Mouse (Mus musculus) mature B cell (primary cell): ENCODE data around the gene Mvb12a.
"Not testable (repeated sequence)": the region's sequence is repeated elsewhere in the genome, so short reads cannot be mapped to it uniquely, and the experiment has no call there.

Experiments used
- in situ Hi-C: fragments of 300-500 bp; cut with MboI; formaldehyde crosslinking; loops from 2 replicates; pipeline ENCODE4 v1.14.3; 2019

Mvb12a gene

GRCm38 (mm10) chr8:71542632-71543343 is at the start of gene Mvb12a:
Gene Mvb12a, plus strand, starts transcription at chr8:71542922.
- in situ Hi-C loops: no loop called here

DNA sequence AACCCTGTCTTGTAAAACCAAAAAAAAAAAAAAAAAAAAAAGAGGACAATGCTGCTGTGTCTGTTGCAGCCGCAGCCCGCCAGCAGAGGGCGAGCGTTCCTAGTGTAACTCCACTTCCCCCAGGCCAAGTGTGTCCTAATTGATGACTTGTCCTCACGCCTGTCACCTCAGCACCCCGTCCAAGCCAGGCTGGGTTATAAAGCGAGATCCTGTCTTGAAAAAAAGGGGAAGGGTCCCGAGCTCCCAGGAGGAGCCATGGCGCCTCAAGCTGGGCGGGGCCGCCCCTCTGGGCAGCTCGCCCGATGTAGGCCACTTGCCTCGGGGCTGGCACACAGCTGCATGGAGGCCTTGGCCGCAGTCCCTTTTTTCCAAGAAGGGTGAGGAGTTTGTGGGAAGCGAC is 47.7 kb upstream of the Mvb12a start:
- in situ Hi-C loops: no loop called here

DNA sequence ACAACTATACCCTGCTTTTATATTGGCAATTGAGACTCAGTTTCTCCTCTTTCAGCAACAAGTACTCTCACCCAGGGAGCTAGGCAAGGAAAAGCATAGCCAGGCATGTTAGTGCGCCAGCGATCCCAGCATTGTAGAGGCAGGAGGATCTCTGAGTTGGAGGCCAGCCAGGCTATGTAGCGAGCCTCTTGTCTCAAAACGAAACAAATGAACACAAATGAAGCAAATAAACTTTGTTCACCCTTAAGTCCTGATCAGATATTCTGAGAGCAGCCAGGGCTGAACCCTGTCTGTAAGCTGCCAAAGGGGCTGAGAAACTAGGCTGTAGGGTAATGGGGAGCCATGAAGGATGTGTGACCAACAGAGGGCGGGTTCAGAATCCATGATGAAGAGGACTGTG is 46.9 kb upstream of the Mvb12a start:
- in situ Hi-C loops: no loop called here

GRCm38 (mm10) chr8:71496481-71496880 is 46.2 kb upstream of the Mvb12a start:
- in situ Hi-C loops: no loop called here

GRCm38 (mm10) chr8:71497077-71497645 is 45.6 kb upstream of the Mvb12a start:
- in situ Hi-C loops: no loop called here

DNA sequence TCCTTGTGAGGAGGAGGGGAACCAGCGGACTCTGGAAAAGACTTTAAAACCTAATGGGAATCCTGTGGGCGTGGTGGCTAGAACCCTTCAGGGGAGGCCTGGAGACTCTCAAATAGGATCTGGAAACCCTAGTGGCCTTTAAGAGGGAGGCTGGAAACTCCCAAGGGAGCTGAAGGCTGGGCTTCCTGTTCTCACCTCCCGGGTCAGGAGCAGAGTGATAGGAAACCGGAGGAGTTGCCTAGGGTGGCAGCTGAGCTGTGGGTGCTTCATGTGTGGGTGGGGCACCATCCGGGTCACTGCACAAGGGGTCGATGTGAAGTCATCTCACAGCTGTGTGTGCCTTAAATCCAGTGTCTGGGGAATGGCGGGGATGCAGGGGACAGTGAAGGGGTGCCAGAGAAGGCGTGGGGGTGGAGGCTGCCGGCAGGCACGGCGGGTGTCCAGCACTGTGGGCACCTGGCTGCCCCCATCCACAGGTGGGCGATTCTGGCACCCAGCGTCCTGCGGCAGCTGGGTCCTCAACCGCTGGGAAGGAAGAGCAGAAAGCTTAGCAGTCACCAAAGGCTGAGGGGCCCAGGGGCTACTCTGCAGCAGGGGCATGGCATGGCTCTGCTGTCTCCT is 44.7 kb upstream of the Mvb12a start:
- in situ Hi-C loops: no loop called here

GRCm38 (mm10) chr8:71498816-71499690 is 43.7 kb upstream of the Mvb12a start:
- in situ Hi-C loops: no loop called here

- in situ Hi-C loops: no loop called here
Observed at GRCm38 (mm10) chr8:71504349-71504748, 38.4 kb upstream of the Mvb12a start.

DNA sequence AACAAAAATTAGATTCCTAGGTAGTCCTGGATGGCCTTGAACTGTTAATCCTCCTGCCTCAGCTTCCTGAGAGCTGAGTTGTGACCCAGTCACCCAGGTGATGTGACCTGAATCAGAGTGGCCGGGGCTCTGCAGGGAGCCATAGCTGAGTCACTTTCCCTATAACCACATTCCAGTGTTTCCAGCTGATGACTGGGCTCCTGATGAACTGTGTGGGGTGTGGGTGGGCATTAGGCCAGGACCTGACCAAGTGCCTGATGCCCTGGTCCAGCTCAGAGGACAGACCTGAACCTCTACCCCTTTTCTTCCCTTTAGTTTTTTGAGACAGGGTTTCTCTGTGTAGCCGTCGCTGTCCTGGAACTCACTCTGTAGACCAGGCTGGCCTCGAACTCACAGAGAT is 37.4 kb upstream of the Mvb12a start:
- in situ Hi-C loops: loop anchor here (5.0 kb wide), 1 partner anchor 58 kb away; no protein-coding TSS in a partner anchor

DNA sequence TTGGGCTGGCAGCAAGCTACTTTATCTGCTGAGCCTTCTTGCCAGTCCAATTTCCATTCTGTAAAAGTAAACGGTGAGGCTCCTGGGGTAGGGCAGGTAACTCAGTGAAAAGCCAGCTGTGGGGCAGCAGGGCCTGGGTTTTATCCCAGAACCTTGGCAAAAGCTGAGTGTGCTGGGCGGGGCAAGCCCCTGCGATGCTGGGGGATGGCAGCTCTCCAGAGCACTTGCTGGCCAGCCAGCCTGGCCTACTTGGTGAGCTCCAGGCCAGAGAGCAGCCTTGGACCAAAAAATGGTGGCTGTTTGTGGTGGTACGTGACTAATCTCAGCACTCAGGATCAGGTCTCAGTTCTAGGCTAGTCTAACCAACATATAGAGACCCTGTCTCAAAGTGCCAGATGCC is 36.7 kb upstream of the Mvb12a start:
- in situ Hi-C loops: loop anchor here (5.0 kb wide), 1 partner anchor 59 kb away; no protein-coding TSS in a partner anchor

DNA sequence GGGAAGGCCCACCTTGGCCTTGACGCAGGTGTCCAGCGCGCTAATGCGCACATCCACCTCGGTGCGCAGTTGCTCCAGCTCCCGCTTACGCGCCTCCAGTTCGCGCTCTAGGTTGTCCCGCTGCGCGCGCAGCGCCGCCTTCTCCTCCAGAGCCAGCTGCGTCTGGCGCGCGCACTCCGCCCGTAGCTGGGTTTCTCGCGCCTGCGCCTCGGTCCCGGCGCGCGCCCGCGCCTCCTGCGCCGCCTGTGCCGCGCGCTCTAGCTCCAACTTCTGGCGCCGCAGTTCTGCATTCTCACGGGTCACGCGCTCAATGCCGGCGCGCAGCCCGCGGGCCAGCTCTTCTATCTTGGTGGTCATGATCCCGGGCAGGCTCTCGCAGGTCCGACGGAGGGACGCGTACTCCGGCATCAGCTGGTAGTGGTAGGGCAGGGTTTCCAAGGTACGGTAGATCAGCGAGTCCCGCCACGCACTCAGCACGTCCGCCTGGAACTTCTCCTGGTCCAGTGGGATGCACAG is 35.1 kb upstream of the Mvb12a start:
- in situ Hi-C loops: loop anchor here (5.0 kb wide), 1 partner anchor 60 kb away; no protein-coding TSS in a partner anchor

DNA sequence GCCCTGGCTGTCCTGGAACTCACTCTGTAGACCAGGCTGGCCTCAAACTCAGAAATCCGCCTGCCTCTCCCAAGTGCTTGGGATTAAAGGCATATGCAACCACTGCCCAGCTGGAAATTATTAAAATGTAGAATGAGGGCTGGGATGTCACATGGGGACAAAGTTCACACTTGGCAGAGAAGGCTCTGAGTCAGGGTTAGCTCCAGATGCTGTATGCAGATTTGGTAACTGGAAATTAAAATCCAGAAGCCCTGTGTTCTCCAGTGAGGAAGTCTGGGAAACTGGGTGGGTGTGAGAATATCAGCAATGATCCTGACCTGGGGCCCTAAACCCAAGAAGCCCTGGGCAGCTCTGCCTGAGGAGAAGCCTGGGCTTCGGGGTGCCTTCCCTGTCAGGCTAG is 33.4 kb upstream of the Mvb12a start:
- in situ Hi-C loops: loop anchor here (5.0 kb wide), 1 partner anchor 62 kb away; no protein-coding TSS in a partner anchor

- in situ Hi-C loops: no loop called here
Observed at GRCm38 (mm10) chr8:71511644-71512043, 31.1 kb upstream of the Mvb12a start, which contains the start of gene Plvap. Gene Plvap, minus strand, starts transcription at chr8:71511752.

GRCm38 (mm10) chr8:71513018-71513754 is 29.5 kb upstream of the Mvb12a start:
- in situ Hi-C loops: no loop called here

DNA sequence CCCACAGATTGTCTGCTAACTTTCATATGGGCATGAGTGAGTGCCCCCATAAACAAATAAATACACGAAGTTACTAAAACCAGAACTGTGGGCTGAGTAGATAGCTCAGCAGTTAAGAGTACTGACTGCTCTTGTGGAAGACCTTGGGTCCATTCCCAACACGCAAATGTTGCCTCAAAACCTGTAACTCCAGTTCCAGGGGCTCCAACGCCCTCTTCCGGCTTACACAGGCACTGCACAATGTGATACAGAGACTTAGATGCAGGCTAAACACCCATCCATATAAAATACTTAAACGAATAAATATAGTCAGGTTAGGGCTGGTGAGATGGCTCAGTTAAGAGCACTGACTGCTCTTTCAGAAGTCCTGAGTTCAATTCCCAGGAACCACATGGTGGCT is 27.7 kb upstream of the Mvb12a start:
- in situ Hi-C loops: no loop called here

- in situ Hi-C loops: no loop called here
Observed at GRCm38 (mm10) chr8:71516786-71517185, 25.9 kb upstream of the Mvb12a start.

DNA sequence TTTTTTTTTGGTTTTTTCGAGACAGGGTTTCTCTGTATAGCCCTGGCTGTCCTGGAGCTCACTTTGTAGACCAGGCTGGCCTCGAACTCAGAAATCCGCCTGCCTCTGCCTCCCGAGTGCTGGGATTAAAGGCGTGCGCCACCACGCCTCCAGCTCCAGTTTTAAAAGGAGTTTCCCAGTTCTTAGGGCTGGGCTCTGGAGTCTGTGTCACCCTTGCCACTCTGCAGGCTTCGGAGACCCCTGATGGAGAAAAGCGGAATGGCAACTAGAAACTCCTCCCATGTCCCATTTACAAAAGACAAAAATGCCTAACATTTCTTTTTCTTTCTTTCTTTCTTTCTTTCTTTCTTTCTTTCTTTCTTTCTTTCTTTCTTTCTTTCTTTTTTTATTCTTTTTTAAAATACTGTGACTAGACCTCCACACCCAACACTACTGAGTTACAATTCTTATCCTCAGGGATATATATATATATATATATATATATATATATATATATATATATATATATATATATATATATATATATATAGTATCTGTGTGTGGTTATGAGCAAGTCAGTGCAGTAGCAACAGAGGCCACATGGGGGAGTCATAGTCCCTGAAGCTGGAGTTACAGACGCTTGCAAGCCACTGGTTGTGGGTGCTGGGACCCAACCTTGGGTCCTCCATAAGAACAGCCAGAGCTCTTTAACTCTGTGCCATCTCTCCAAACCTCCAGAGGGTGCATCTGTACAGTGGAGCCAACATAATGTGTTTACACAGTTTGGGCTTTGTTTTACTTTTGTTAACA is 23.5 kb upstream of the Mvb12a start:
- in situ Hi-C loops: not testable (repeated sequence)

DNA sequence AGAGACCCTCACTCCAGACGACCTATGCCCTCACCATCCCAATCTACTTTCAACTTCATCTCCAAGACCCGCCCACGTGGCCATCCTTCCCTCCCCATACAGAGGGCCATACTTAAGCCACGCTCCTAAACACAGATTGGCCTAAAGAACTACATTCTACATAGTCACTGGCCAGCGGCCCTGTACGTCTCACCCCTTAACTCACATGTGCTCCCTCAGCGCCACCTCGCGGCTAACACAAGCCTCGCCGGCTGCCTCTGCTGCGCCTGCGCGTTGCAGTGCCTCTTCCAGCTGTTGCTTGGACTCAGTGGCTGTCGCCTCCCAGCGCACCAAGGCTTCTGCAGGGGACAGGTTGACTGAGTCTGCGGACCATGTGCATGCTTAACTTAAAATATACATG is 21.1 kb upstream of the Mvb12a start:
- in situ Hi-C loops: no loop called here

- in situ Hi-C loops: no loop called here
Observed at GRCm38 (mm10) chr8:71525226-71526050, 17.3 kb upstream of the Mvb12a start, which contains the start of gene Ccdc194. Gene Ccdc194, minus strand, starts transcription at chr8:71525711.
